Mouse (Mus musculus): Measurements from ENCODE around the gene Ctf1. TPM values are rescaled to one million over a fixed set of nuclear protein-coding genes. Genes with fewer than 3 reads are reported as not detected.
"Not testable (repeated sequence)": the region's sequence is repeated elsewhere in the genome, so short reads cannot be mapped to it uniquely, and the experiment has no call there.

The Ctf1 gene
- total RNA-seq, 4 experiments from 2014 or later: 15.2 to 20.3 (median 17.1) TPM

GRCm38 (mm10) chr7:127732066-127732465 is 19.5 kb downstream of the Ctf1 start, which contains the start of gene Ctf2:
TSS of gene Ctf2 (minus strand) at chr7:127732166.
- DNase-seq (ENCODE audit: low spot score in 2 of 2): not testable (repeated sequence)

- DNase-seq (ENCODE audit: low spot score in 2 of 2): peak; percentile 51 to 63
Measured at GRCm38 (mm10) chr7:127744366-127745045, 32.0 kb downstream of the Ctf1 start, which contains the start of gene Fbxl19. TSS of gene Fbxl19 (plus strand) at chr7:127744543.

- peak; percentile 88 to 90 for DNase-seq (ENCODE audit: low spot score in 2 of 2)
Measured at GRCm38 (mm10) chr7:127745251-127745651, 32.7 kb downstream of the Ctf1 start.

GRCm38 (mm10) chr7:127745652-127746493 is 33.3 kb downstream of the Ctf1 start:
- peak; percentile 94 to 96 for DNase-seq (ENCODE audit: low spot score in 2 of 2)

GRCm38 (mm10) chr7:127746494-127747491 is 34.3 kb downstream of the Ctf1 start:
- DNase-seq (ENCODE audit: low spot score in 2 of 2): peak in 1 of 2 experiments; percentile 22

GRCm38 (mm10) chr7:127747559-127748234 is 35.2 kb downstream of the Ctf1 start:
- no peak for DNase-seq (ENCODE audit: low spot score in 2 of 2)

- no peak for DNase-seq (ENCODE audit: low spot score in 2 of 2)
Measured at GRCm38 (mm10) chr7:127748235-127748560, 35.7 kb downstream of the Ctf1 start.

GRCm38 (mm10) chr7:127750131-127751127 is 37.9 kb downstream of the Ctf1 start:
- DNase-seq (ENCODE audit: low spot score in 2 of 2): no peak

- no peak for DNase-seq (ENCODE audit: low spot score in 2 of 2)
Measured at GRCm38 (mm10) chr7:127751619-127752018, 39.1 kb downstream of the Ctf1 start.

GRCm38 (mm10) chr7:127752069-127752468 is 39.5 kb downstream of the Ctf1 start:
- DNase-seq (ENCODE audit: low spot score in 2 of 2): no peak

- no peak for DNase-seq (ENCODE audit: low spot score in 2 of 2)
Measured at GRCm38 (mm10) chr7:127753158-127753557, 40.6 kb downstream of the Ctf1 start.

GRCm38 (mm10) chr7:127753741-127754140 is 41.2 kb downstream of the Ctf1 start:
- DNase-seq (ENCODE audit: low spot score in 2 of 2): no peak

- no peak for DNase-seq (ENCODE audit: low spot score in 2 of 2)
Measured at GRCm38 (mm10) chr7:127759716-127760115, 47.2 kb downstream of the Ctf1 start.

- DNase-seq (ENCODE audit: low spot score in 2 of 2): no peak
Measured at GRCm38 (mm10) chr7:127760478-127760877, 47.9 kb downstream of the Ctf1 start.

- DNase-seq (ENCODE audit: low spot score in 2 of 2): no peak
Measured at GRCm38 (mm10) chr7:127761026-127761425, 48.5 kb downstream of the Ctf1 start.

GRCm38 (mm10) chr7:127763642-127764041 is 51.1 kb downstream of the Ctf1 start:
- DNase-seq (ENCODE audit: low spot score in 2 of 2): no peak

- no peak for DNase-seq (ENCODE audit: low spot score in 2 of 2)
Measured at GRCm38 (mm10) chr7:127765756-127766155, 53.2 kb downstream of the Ctf1 start.

- DNase-seq (ENCODE audit: low spot score in 2 of 2): no peak
Measured at GRCm38 (mm10) chr7:127766851-127767609, 54.5 kb downstream of the Ctf1 start.

All from gastrocnemius, adult 8-10 months (tissue).